Mouse (Mus musculus) right cerebral cortex, postnatal 25 days (tissue): ENCODE measurements at regions not wholly inside any gene's neighbourhood (a gene's known extent, or its start where the extent isn't known, plus 50 kb on each side); places are given as distances from the start of the nearest gene placed in this dataset.
A peak's percentile ranks its signal among the peaks of the same experiment; 100 is the strongest.
"Not testable (repeated sequence)": the region's sequence is repeated elsewhere in the genome, so short reads cannot be mapped to it uniquely, and the experiment has no call there.

Experiments
- DNase-seq: peaks from one replicate; pipeline ENCODE4 v3.0.0; 2022

- DNase-seq = no peak
Observed at GRCm38 (mm10) chr10:49985038-49985437, 196.5 kb upstream of the Grik2 start.

GRCm38 (mm10) chr10:49952434-49952833 lies 163.9 kb upstream of the Grik2 start:
- DNase-seq = no peak

- not testable (repeated sequence) for DNase-seq
Observed at GRCm38 (mm10) chr10:49937305-49937704, 148.7 kb upstream of the Grik2 start.

GRCm38 (mm10) chr10:49909206-49909605 lies 120.6 kb upstream of the Grik2 start:
- not testable (repeated sequence) for DNase-seq

GRCm38 (mm10) chr10:49908126-49908525 lies 119.6 kb upstream of the Grik2 start:
- DNase-seq = not testable (repeated sequence)

- DNase-seq = not testable (repeated sequence)
Observed at GRCm38 (mm10) chr10:49904626-49905025, 116.1 kb upstream of the Grik2 start.

- no peak for DNase-seq
Observed at GRCm38 (mm10) chr10:49895436-49895835, 106.9 kb upstream of the Grik2 start.

GRCm38 (mm10) chr10:49884106-49884505 lies 95.5 kb upstream of the Grik2 start:
- DNase-seq = peak; percentile 31

- no peak for DNase-seq
Observed at GRCm38 (mm10) chr10:49883444-49883843, 94.9 kb upstream of the Grik2 start.

- no peak for DNase-seq
Observed at GRCm38 (mm10) chr10:49863800-49864199, 75.2 kb upstream of the Grik2 start.

GRCm38 (mm10) chr10:49847686-49848085 lies 59.1 kb upstream of the Grik2 start:
- DNase-seq = no peak

GRCm38 (mm10) chr10:49844308-49844707 lies 55.7 kb upstream of the Grik2 start:
- DNase-seq = no peak
